Mouse (Mus musculus): ENCODE measurements around the gene Limk2.

- TF ChIP-seq POLR2A (IDR thresholded peaks at IDR 0.05; ENCODE audit: borderline replicate concordance, low read depth, low read length) (no peak), CTCF (IDR thresholded peaks at IDR 0.05; ENCODE audit: low read depth, low read length) (no peak)
These were observed 33.7 kb upstream of the Limk2 start for GRCm38 (mm10) chr11:3442677-3443076.
